Mouse (Mus musculus): ENCODE measurements at regions not wholly inside any gene's neighbourhood (a gene's known extent, or its start where the extent isn't known, plus 50 kb on each side); places are given as distances from the start of the nearest gene placed in this dataset.

- no peak for DNase-seq (ENCODE audit: low spot score)
These were observed 57.9 kb upstream of the Ammecr1 start for GRCm38 (mm10) chrX:143024325-143024971.

- DNase-seq (ENCODE audit: low spot score): no peak
These were observed 64.0 kb upstream of the Ammecr1 start for GRCm38 (mm10) chrX:143030371-143031010.

GRCm38 (mm10) chrX:143039878-143040277 lies 59.5 kb upstream of the Rtl9 start:
- no peak for DNase-seq (ENCODE audit: low spot score)

GRCm38 (mm10) chrX:143044296-143044695 lies 55.1 kb upstream of the Rtl9 start:
- peak; percentile 76 for DNase-seq (ENCODE audit: low spot score)

- DNase-seq (ENCODE audit: low spot score): no peak
These were observed 53.1 kb upstream of the Rtl9 start for GRCm38 (mm10) chrX:143046293-143046692.

All from c-Kit-positive CD71-positive TER-119-positive erythroid progenitor cells, embryonic 14.5 days (primary cell).